Mouse (Mus musculus) kidney, adult 2 months (tissue): Measurements from ENCODE around the gene Guca1b. TPM values are rescaled to one million over a fixed set of nuclear protein-coding genes. Genes with fewer than 3 reads are reported as not detected.

Experiments
- DNase-seq: peaks from one replicate; pipeline ENCODE4 v3.0.0; 2021
- H3K27ac ChIP-seq: fragments of 200-500 bp; 2 replicates; pipeline ENCODE4 v1.5.1; 2012; ENCODE audit warnings: low read depth, low read length, control low read depth, inconsistent platforms; ENCODE audit not compliant: insufficient read depth
- H3K27me3 ChIP-seq: fragments of 200-500 bp; replicated peaks from 2 replicates; pipeline ENCODE4 v1.6.1; 2012; ENCODE audit warnings: mild to moderate bottlenecking, moderate library complexity, low read length, inconsistent platforms; ENCODE audit not compliant: control insufficient read depth, insufficient read depth
- H3K36me3 ChIP-seq: fragments of 200-500 bp; 2 replicates; pipeline ENCODE4 v1.6.1; 2012; ENCODE audit warnings: mild to moderate bottlenecking, moderate library complexity, low read length, inconsistent platforms; ENCODE audit not compliant: control insufficient read depth, insufficient read depth
- H3K4me1 ChIP-seq: fragments of 200-500 bp; 2 replicates; pipeline ENCODE4 v1.6.1; 2011; ENCODE audit warnings: low read length; ENCODE audit not compliant: control insufficient read depth, insufficient read depth
- H3K4me3 ChIP-seq: fragments of 200-500 bp; 2 replicates; pipeline ENCODE4 v1.5.1; 2011; ENCODE audit warnings: mild to moderate bottlenecking, low read depth, low read length, control low read depth; ENCODE audit not compliant: insufficient read depth
- CTCF ChIP-seq: fragments of 200-500 bp; conservative IDR thresholded peaks from 2 replicates; pipeline ENCODE4 v1.5.1; 2011; ENCODE audit warnings: low read depth, mild to moderate bottlenecking, control low read depth, low read length, moderate library complexity, mixed read lengths; ENCODE audit not compliant: insufficient read depth, insufficient read length
- POLR2A ChIP-seq: fragments of 200-500 bp; IDR thresholded peaks from one replicate; pipeline ENCODE4 v1.6.1; 2011; ENCODE audit warnings: low read depth, low read length, control low read depth
- WGBS: fragments of 180-500 bp; shearing (Covaris S2); methylation state at CpG from one replicate; pipeline ENCODE4 v1.1.7; 2018; 5-methylcytosine and 5-hydroxymethylcytosine counted together
- polyA plus RNA-seq: library from polyadenylated mRNA; depleted of rRNA; stranded (reverse); fragments of >200 nt; gene quantifications from 2 replicates; pipeline ENCODE4 v1.2.3, GENCODE M21; 2012; rRNA removed

Gene Guca1b
- polyA plus RNA-seq, 1 experiment: 0.91 TPM

DNA sequence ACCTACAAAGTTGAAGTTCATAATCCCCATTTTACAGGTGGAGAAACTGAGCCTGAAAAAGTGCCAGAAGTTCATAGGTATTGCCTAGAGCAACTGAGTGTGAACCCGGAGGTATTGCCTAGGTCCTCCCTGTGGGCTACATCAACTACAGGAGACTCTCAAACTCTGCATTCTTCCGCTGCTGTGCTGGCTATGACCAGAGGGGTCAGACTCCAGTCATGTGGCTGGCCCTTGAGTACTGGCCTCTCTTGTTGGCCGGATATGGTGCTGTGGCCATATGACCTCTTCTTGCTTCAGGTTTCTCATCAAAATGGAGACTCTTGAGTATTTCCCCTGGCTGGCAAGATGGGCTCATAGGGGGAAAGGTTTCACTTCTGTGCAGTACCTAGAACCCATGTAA, 57.1 kb downstream of the Guca1b start:
- H3K4me3 ChIP-seq: no peak overlapping the region
- H3K4me1 ChIP-seq: peaks cover 3% of the 10 kb centered on the region; the same call in 1 of the 2 replicates
- WGBS: 72% methylated on average over 3 of the region's 3 CpGs
- peak overlapping the region; percentile 88; the same call in 1 of the 2 replicates for H3K27ac ChIP-seq
- DNase-seq: no peak
- no peaks in the 10 kb centered on the region for H3K27me3 ChIP-seq
- H3K36me3 ChIP-seq: no peaks in the 10 kb centered on the region
- TF ChIP-seq POLR2A (no peak), CTCF (0 out of 2 replicates have a peak, but pooled peaks have one; percentile 14)

Other genes with a start within 250 kb of the Guca1b start
- gene Mrps10, start 16.5 kb upstream of the Guca1b start, polyA plus RNA-seq: 28.5 and 30.8 TPM in 2 replicates
- 0.91 and 1.4 TPM in 2 replicates for gene Guca1a, start 15.2 kb downstream of the Guca1b start, polyA plus RNA-seq
- 7.9 and 9.7 TPM in 2 replicates for gene AI661453, start 51.2 kb downstream of the Guca1b start, polyA plus RNA-seq
- 0.09 and 0.23 TPM in 2 replicates for gene 1700001C19Rik, start 52.0 kb downstream of the Guca1b start, polyA plus RNA-seq
- 22.9 and 23.7 TPM in 2 replicates for gene Taf8, start 116.9 kb downstream of the Guca1b start, polyA plus RNA-seq
- gene Ccnd3, start 119.7 kb downstream of the Guca1b start, polyA plus RNA-seq: 148 and 152 TPM in 2 replicates
- gene Bysl, start 226.1 kb downstream of the Guca1b start, polyA plus RNA-seq: 7.9 and 8.3 TPM in 2 replicates
- gene Med20, start 226.2 kb downstream of the Guca1b start, polyA plus RNA-seq: 22.8 and 25.3 TPM in 2 replicates
- 0.45 and 0.64 TPM in 2 replicates for gene Gm20517, start 226.2 kb downstream of the Guca1b start, polyA plus RNA-seq
- gene Usp49, start 245.3 kb downstream of the Guca1b start, polyA plus RNA-seq: 5.1 and 5.3 TPM in 2 replicates